Mouse (Mus musculus) C2C12 (cell line): ENCODE measurements around the gene Rce1. TPM values are rescaled to one million over a fixed set of nuclear protein-coding genes. Genes with fewer than 3 reads are reported as not detected.

Experiments
- H3K27me3 ChIP-seq: one replicate; pipeline ENCODE4 v1.6.1; 2011; ENCODE audit not compliant: control insufficient read depth, insufficient read depth, insufficient read length
- H3K36me3 ChIP-seq: one replicate; pipeline ENCODE4 v1.6.1; 2011; ENCODE audit not compliant: control insufficient read depth, insufficient read depth
- H3K4me3 ChIP-seq: one replicate; pipeline ENCODE4 v1.5.1; 2011; ENCODE audit warnings: mild to moderate bottlenecking, control low read depth; ENCODE audit not compliant: poor library complexity, insufficient read depth, severe bottlenecking
- H3K79me2 ChIP-seq: one replicate; pipeline ENCODE4 v1.6.1; 2011; ENCODE audit not compliant: control insufficient read depth, insufficient read depth
- H3K79me3 ChIP-seq: one replicate; pipeline ENCODE4 v1.6.1; 2011; ENCODE audit warnings: low read depth, control low read depth
- H3ac ChIP-seq: one replicate; pipeline ENCODE3; 2011; ENCODE audit warnings: low read depth; ENCODE audit not compliant: control insufficient read depth, insufficient read length
- CEBPB ChIP-seq: IDR thresholded peaks from one replicate; pipeline ENCODE4 v1.6.1; 2011; ENCODE audit warnings: low read depth, mild to moderate bottlenecking, control low read depth, moderate library complexity
- CTCF ChIP-seq: IDR thresholded peaks from one replicate; pipeline ENCODE4 v1.5.1; 2011; ENCODE audit not compliant: control insufficient read depth, insufficient read depth, insufficient read length
- FOSL1 ChIP-seq: IDR thresholded peaks from one replicate; pipeline ENCODE4 v1.8.0; 2011; ENCODE audit warnings: mild to moderate bottlenecking, low read length; ENCODE audit not compliant: poor library complexity, insufficient read depth, severe bottlenecking
- MAX ChIP-seq: IDR thresholded peaks from one replicate; pipeline ENCODE4 v1.6.1; 2011; ENCODE audit warnings: mild to moderate bottlenecking, control low read depth
- MYOD1 ChIP-seq: IDR thresholded peaks from one replicate; pipeline ENCODE4 v1.6.1; 2011; ENCODE audit warnings: low read depth; ENCODE audit not compliant: control insufficient read depth, insufficient read length
- MYOG ChIP-seq: IDR thresholded peaks from one replicate; pipeline ENCODE4 v1.6.1; 2011; ENCODE audit not compliant: control insufficient read depth, insufficient read length; ENCODE audit errors: extremely low read depth
- USF1 ChIP-seq: IDR thresholded peaks from one replicate; pipeline ENCODE4 v1.6.1; 2011; ENCODE audit warnings: low read depth, mild to moderate bottlenecking, control low read depth, moderate library complexity
- microRNA-seq: library from miRNA; unstranded; fragments of <30 nt; microRNA quantifications from one replicate; pipeline ENCODE4, GENCODE M21; 2019; ENCODE audit warnings: borderline microRNAs expressed
- polyA plus RNA-seq: library from polyadenylated mRNA; unstranded; fragments of >200 nt; fragmentation: generic; extraction: Trizol; gene quantifications from one replicate; pipeline ENCODE4 v1.2.1, GENCODE M21; 2012; ENCODE audit warnings: missing spikeins

Rce1 gene
- polyA plus RNA-seq, 1 experiment, result 56.9 TPM

- TF ChIP-seq USF1 (no peak), MYOG (no peak), CEBPB (no peak), MYOD1 (no peak), CTCF (no peak), FOSL1 (no peak), MAX (no peak)
- H3ac ChIP-seq, result no peak overlapping the region
- H3K79me3 ChIP-seq, result no peaks in the 10 kb centered on the region
- H3K4me3 ChIP-seq, result no peak overlapping the region
- no peaks in the 10 kb centered on the region for H3K79me2 ChIP-seq
- no peaks in the 10 kb centered on the region for H3K36me3 ChIP-seq
- H3K27me3 ChIP-seq, result peaks cover 13% of the 10 kb centered on the region
These were observed 46.1 kb downstream of the Rce1 start for GRCm38 (mm10) chr19:4579296-4579695.

GRCm38 (mm10) chr19:4578799-4579198, 46.6 kb downstream of the Rce1 start:
- peaks cover 16% of the 10 kb centered on the region for H3K27me3 ChIP-seq
- no peaks in the 10 kb centered on the region for H3K79me2 ChIP-seq
- no peaks in the 10 kb centered on the region for H3K36me3 ChIP-seq
- H3K79me3 ChIP-seq, result no peaks in the 10 kb centered on the region
- TF ChIP-seq USF1, result no peak
- TF ChIP-seq CEBPB, result no peak
- H3ac ChIP-seq, result no peak overlapping the region
- no peak overlapping the region for H3K4me3 ChIP-seq

- H3K4me3 ChIP-seq, result no peak overlapping the region
- H3K27me3 ChIP-seq, result peaks cover 11% of the 10 kb centered on the region
- TF ChIP-seq CEBPB (no peak), MYOG (no peak), MAX (no peak), USF1 (no peak), CTCF (no peak), FOSL1 (no peak), MYOD1 (no peak)
- no peaks in the 10 kb centered on the region for H3K36me3 ChIP-seq
- H3K79me3 ChIP-seq, result no peaks in the 10 kb centered on the region
- no peaks in the 10 kb centered on the region for H3K79me2 ChIP-seq
- H3ac ChIP-seq, result no peak overlapping the region
These were observed 52.2 kb downstream of the Rce1 start for GRCm38 (mm10) chr19:4573241-4573640.

Small RNA genes within 50 kb of the gene (microRNA-seq; reads per million reads assigned to microRNA genes)
- gene Mir6986, result 0.28 reads per million

Other genes with a start within 250 kb of the Rce1 start
- 24.0 TPM for gene Kdm2a, start 227.4 kb downstream of the Rce1 start, polyA plus RNA-seq
- gene Rhod, start 186.2 kb downstream of the Rce1 start, polyA plus RNA-seq, result 65.1 TPM
- gene Syt12, start 148.2 kb downstream of the Rce1 start, polyA plus RNA-seq, result 14.4 TPM
- not detected for gene 2010003K11Rik, start 127.1 kb downstream of the Rce1 start, polyA plus RNA-seq
- gene Pcx, start 115.2 kb downstream of the Rce1 start, polyA plus RNA-seq, result 4.0 TPM
- 40.8 TPM for gene Lrfn4, start 10.0 kb downstream of the Rce1 start, polyA plus RNA-seq
- gene Gm960, start 73.0 kb upstream of the Rce1 start, polyA plus RNA-seq, result 0.96 TPM
- gene Sptbn2, start 85.5 kb upstream of the Rce1 start, polyA plus RNA-seq, result 0.15 TPM
- 8.8 TPM for gene Rbm4b, start 130.9 kb upstream of the Rce1 start, polyA plus RNA-seq
- gene Rbm4, start 168.3 kb upstream of the Rce1 start, polyA plus RNA-seq, result 43.8 TPM
- gene Gm21992, start 186.0 kb upstream of the Rce1 start, polyA plus RNA-seq, result 14.3 TPM
- 95.2 TPM for gene Rbm14, start 186.0 kb upstream of the Rce1 start, polyA plus RNA-seq
- 36.6 TPM for gene Ccs, start 213.7 kb upstream of the Rce1 start, polyA plus RNA-seq
- 0.02 TPM for gene Ccdc87, start 213.7 kb upstream of the Rce1 start, polyA plus RNA-seq
- 1.2 TPM for gene Ctsf, start 229.5 kb upstream of the Rce1 start, polyA plus RNA-seq